Mouse (Mus musculus): ENCODE data around the gene Hmgb3. TPM values are rescaled to one million over a fixed set of nuclear protein-coding genes. Genes with fewer than 3 reads are reported as not detected.

Hmgb3 gene
- polyA plus RNA-seq, 1 experiment from 2014 or later: 292 TPM

DNA sequence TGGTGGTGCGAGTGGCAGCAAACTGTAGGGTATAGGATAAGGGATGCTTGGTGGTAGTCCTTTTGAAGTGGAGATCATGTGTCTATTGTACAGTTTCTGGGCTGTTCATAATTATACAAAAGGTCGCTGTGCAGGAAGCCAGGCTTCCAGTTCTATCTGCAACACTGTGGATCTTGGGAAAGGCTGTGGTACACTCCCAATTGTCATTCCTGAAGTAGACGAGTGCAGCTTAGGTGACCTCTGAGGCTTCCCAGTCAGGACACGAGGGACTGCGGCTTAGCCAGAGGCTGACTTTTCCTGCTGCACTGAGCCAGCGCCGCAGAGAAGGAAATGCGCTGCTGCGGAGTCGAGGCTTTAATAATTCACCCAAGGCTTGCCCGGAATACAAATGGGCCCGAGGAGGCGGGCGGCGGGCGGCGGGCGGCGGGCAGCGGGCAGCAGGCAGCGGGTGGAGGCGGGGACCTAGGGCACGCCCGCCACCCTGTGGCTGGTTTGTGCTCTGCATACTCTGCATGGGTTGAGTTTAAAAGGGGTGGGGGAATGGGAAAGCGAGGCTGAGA is 45.4 kb downstream of the Hmgb3 start:
- peak overlapping the region; percentile 40 for H3K4me3 ChIP-seq (replicated peaks)
- H3K4me2 ChIP-seq: peak overlapping the region; percentile 62
- 12% methylated on average over 23 of the region's 25 CpGs for WGBS (ENCODE audit: insufficient replicate concordance)
- H3K27me3 ChIP-seq: peaks cover 17% of the 10 kb centered on the region; the same call in 1 of the 2 replicates
- ATAC-seq (ENCODE audit: low read depth): 0 out of 2 replicates have a peak, but pooled peaks have one; percentile 50
- H3K9ac ChIP-seq: peak overlapping the region; percentile 13; the same call in 1 of the 2 replicates
- H3K9me3 ChIP-seq (replicated peaks): no peaks in the 10 kb centered on the region
- no peaks in the 10 kb centered on the region for H3K36me3 ChIP-seq
- peak; percentile 44 for DNase-seq
- no peaks in the 10 kb centered on the region for H3K4me1 ChIP-seq (replicated peaks)
- no peak overlapping the region for H3K27ac ChIP-seq

Small RNAs within 50 kb of the gene (microRNA-seq; reads per million reads assigned to microRNA genes)
- not detected for gene Gm23945

Other genes starting within 250 kb of the Hmgb3 start
- 5.5 and 6.2 TPM in 2 replicates for gene Mtmr1, start 191.2 kb upstream of the Hmgb3 start, polyA plus RNA-seq (2015; fragmentation: Nextera tagmentation; extraction: Ambion mirVana)
- gene Cd99l2, start 63.1 kb upstream of the Hmgb3 start, polyA plus RNA-seq (2015; fragmentation: Nextera tagmentation; extraction: Ambion mirVana): 11.0 and 11.8 TPM in 2 replicates
- gene Gpr50, start 107.7 kb downstream of the Hmgb3 start, polyA plus RNA-seq (2015; fragmentation: Nextera tagmentation; extraction: Ambion mirVana): 0.05 and 0.14 TPM in 2 replicates

All from liver, embryonic 13.5 days (tissue).